Mouse (Mus musculus) heart, postnatal 10 days (tissue): ENCODE results near the gene Larp1b. TPM values are rescaled to one million over a fixed set of nuclear protein-coding genes. Genes with fewer than 3 reads are reported as not detected.
"Not testable (repeated sequence)": the region's sequence is repeated elsewhere in the genome, so short reads cannot be mapped to it uniquely, and the experiment has no call there.

Experiments used
- DNase-seq, 2 experiments: peaks; one replicate each; pipeline ENCODE4 v3.0.0; 2021
- intact Hi-C: fragments of 180-260 bp; cut with DNase I; formaldehyde crosslinking; loops from one replicate; pipeline ENCODE4 v1.15.1; 2025
- total RNA-seq, 2 experiments: library from RNA; stranded (reverse); gene quantifications; 2 replicates each; pipeline ENCODE4 v1.2.3; 2021

Gene Larp1b
- 10 to 100 TPM; 56.0 to 58.3 TPM for total RNA-seq

DNA sequence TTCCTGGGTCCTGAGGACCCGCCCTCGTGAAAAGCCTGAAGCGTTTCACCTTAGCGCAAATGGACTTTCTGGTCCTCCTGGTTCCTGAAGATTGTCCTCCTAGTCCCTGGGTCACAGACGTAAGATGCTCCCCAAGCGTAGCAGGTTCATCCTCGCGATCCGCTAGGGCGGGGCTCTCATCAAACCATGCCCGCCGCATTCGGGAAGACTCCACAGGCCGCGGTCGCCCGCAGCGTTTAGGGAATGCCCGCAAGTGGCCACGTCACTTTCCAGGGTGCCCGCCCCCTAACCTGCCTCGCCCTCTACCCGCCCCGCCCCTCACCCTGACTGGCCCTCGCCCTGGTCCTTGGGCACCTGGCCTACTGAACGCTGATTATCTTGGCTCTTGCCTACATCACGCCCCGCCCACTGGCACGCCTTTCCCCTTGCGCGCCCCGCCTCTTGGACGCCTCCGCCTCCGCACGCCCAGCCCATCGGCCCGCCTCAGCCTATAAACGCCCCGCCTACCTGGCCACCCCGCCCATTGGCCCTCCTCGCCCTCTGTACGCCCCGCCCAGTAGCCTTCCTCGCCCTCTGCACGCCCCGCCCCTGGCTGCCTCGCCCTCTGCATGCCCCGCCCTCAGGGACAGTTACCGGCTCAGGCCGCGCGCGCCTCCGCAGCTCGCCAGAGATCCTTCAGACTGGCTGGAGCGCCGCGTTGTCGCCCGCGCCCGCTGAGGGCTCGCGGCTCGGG, at the start of gene Larp1b:
Gene Larp1b, plus strand, starts transcription at position 659 of the 733 bp plus-strand sequence.
- peak; percentile 99 to 100 for DNase-seq
- intact Hi-C loops: no loop called here

- not testable (repeated sequence) for DNase-seq
- intact Hi-C loops: loop anchor here (2.0 kb wide), 1 partner anchor 52 kb away; no protein-coding TSS in a partner anchor
These were observed 47.2 kb upstream of the Larp1b start, which contains the start of gene 1700034I23Rik for GRCm38 (mm10) chr3:40902443-40902842. Gene 1700034I23Rik (minus strand): TSS chr3:40902543.

DNA sequence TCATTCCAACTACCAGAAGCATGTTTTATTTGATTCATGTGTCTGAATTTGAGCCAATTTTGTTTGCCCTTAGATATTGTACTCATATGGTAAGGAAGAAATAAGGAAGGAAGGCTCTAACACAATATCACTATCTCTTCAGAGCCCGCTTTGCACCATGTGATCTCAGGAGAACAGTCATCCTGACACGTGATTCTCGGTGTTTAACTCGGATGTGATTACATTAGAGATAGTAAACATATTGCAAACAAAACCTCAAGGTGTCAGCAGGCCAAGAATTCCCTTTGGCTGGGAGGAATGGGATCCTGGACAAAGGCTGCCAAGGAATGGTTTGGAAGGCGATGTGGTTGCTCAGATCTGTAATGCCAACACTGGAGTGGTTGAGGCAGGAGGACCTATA, 11.4 kb upstream of the Larp1b start:
- DNase-seq: no peak
- intact Hi-C loops: no loop called here

GRCm38 (mm10) chr3:40938592-40938991, 11.0 kb upstream of the Larp1b start:
- DNase-seq: no peak
- intact Hi-C loops: no loop called here

DNA sequence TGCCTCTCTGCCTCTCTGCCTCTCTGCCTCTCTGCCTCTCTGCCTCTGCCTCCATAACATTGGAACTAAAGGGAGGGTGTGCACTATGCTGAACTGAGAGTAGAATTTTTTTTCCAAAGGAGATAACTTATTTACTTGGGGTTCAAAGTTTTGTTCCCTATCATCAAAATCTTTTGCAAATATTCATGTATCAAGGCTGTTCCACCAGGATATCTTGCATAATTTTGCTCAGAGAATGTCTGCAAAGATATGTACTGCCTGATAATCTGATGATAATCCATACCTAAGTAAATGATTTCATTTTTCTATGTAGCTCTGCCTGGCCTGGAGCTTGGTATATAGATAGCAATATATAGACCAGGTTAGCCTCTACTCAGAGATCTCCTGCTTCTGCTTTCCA, 10.6 kb upstream of the Larp1b start:
- DNase-seq: no peak
- intact Hi-C loops: no loop called here

GRCm38 (mm10) chr3:40949903-40950600, 424 bp downstream of the Larp1b start:
- intact Hi-C loops: loop anchor here (5.0 to 10.0 kb wide), 2 partner anchors 132 to 645 kb away; partner anchors contain the start of gene Pgrmc2
- peak; percentile 58 to 59 for DNase-seq

DNA sequence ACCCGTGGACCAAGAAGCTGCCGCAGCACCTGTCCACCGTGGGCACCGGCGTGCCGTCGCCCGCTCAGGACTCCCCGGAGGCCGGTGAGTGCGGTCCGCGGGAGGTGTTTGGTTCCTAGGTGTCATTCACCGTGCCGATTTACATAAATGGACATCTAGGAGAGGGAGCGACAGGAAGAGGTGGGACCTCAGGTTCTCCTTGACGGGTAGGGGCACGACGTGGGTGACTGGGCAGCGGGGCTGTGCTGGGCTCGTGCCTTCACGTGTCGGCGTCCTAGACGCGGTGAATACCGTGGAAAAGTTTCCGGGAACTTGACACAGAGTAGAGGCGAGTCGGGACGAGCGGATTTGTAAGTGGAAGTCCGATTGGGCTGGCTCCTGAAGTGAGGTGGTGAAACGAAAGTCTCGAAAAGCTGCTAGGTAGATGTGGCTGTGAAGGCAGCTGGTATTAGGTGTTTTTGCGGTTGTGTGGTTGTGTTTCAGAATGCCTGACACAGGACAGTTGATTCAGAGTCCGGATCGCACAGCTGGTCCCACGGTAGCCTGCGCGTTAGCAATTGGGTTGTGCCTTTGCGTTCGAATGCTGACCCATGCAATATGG, 1.1 kb downstream of the Larp1b start:
- intact Hi-C loops: loop anchor here (5.0 to 10.0 kb wide), 2 partner anchors 132 to 644 kb away; partner anchors contain the start of gene Pgrmc2
- DNase-seq: peak; percentile 74 to 81

DNA sequence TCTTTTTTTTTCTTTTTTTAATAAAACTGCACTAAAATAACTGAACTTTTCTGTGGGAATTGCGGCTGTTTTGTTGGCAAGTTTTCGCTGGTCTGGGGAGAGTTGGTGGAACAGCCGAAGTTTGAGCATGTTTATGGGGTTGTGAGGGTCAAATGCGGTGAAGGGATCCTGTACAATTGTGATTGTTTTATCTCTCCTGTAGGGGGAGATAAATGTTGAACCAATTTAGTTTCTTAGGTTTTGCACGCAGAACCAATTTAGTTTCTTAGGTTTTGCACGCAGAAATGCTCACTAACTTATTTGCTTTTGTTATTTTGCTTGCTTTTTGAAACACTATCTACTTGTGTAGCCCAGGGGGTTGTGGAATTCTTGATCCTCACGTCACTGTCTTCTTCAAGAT, 1.7 kb downstream of the Larp1b start:
- intact Hi-C loops: loop anchor here (5.0 to 10.0 kb wide), 2 partner anchors 131 to 643 kb away; partner anchors contain the start of gene Pgrmc2
- DNase-seq: peak in 1 of 2 experiments; percentile 20

DNA sequence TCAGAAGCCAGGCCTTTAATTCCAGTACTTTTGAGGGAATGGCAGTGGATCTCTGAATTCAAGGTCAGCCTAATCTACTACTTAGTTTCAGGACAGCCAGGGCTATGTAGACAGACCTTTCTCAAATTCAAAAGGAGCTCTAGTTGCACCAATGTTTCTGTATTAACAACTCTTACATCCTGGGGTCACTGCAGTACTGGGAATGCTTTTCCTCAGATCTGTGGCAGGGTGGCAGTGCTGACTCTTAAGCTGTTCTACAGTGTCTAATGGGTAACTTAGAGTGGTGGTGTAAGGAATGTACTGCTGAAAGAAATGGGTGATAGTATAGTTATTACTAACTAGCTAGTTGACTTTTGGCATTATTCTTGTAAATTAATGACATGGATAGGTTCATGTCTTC, 3.0 kb downstream of the Larp1b start:
- DNase-seq: peak in 1 of 2 experiments; percentile 17
- intact Hi-C loops: loop anchor here (5.0 to 10.0 kb wide), 2 partner anchors 130 to 642 kb away; partner anchors contain the start of gene Pgrmc2

- DNase-seq: no peak
- intact Hi-C loops: loop anchor here (5.0 to 10.0 kb wide), 2 partner anchors 128 to 640 kb away; partner anchors contain the start of gene Pgrmc2
These were observed 5.2 kb downstream of the Larp1b start for GRCm38 (mm10) chr3:40954792-40955191.

GRCm38 (mm10) chr3:40958831-40959230, 9.2 kb downstream of the Larp1b start:
- intact Hi-C loops: loop anchor here (10.0 kb wide), 1 partner anchor 636 kb away; no protein-coding TSS in a partner anchor

DNA sequence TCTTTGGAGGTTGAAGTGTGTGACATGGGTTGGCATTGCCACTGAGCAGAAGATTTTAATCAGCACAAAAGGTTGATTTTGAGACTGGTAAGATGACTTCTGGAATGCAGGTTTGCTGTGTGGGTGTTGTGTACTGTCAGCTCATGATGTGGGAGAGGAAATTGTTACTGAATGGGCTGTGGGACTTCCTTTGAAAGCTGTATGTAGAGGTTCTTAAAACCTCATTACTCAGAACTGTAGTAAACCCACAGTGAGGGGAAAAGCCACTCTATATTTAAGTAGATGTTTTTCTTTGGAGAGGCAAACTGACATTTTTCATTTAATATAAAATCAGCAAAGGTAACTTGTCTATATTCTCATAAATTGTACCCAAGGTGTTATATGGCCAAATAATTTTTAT, 31.1 kb downstream of the Larp1b start:
- DNase-seq: no peak
- intact Hi-C loops: no loop called here

More at GRCm38 (mm10) chr3:40958831-40959230, 9.2 kb downstream of the Larp1b start:
- no peak for DNase-seq

- intact Hi-C loops: no loop called here
These were observed 37.9 kb downstream of the Larp1b start for GRCm38 (mm10) chr3:40987539-40987938.

DNA sequence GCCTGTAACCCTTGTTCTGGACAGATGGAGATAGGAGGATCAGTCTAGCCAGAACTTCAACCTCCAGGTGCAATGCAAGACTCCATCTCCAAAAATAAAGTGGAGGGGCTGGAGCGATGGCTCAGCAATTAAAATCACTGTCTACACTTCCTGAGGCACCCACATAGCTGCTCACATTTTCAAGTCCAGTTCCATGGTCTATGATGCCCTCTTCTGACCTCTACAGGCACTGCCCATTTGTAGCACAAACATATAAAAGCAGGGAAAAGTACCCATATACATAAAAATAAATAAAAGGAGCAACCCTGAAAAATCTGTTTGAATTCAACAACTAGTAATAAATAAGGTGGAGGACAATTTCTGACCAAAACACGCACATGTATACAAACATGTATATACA, 39.1 kb downstream of the Larp1b start:
- intact Hi-C loops: no loop called here

More at GRCm38 (mm10) chr3:40987539-40987938, 37.9 kb downstream of the Larp1b start:
- no peak for DNase-seq

GRCm38 (mm10) chr3:40991541-40991940, 41.9 kb downstream of the Larp1b start:
- intact Hi-C loops: no loop called here

More for the DNA sequence above, 39.1 kb downstream of the Larp1b start:
- DNase-seq: peak in 1 of 2 experiments; percentile 4

DNA sequence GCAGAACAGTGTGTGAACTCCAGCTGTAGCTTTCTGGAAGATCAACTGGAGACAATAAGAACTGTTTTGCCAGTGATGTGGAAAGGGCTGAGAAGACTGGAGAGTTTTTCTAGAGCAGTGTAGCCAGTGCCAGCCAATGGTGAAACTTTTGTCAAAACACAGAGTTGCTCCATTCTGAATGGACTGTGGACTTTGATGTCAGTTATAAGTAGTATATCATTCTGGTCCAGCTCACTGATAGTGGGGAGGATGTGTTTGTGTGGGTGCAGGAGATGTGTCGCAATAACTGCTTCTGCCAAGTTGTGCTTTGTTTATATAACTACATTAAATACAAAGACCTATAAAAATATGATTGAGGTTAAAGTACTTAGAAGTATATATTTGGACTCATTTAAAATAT, 45.5 kb downstream of the Larp1b start:
- no peak for DNase-seq
- intact Hi-C loops: no loop called here

More at GRCm38 (mm10) chr3:40991541-40991940, 41.9 kb downstream of the Larp1b start:
- DNase-seq: no peak

- intact Hi-C loops: no loop called here
- DNase-seq: no peak
These were observed 59.7 kb downstream of the Larp1b start for GRCm38 (mm10) chr3:41009315-41009714.

- no peak for DNase-seq
- intact Hi-C loops: no loop called here
These were observed 60.4 kb downstream of the Larp1b start for GRCm38 (mm10) chr3:41009990-41010389.

- intact Hi-C loops: no loop called here
- DNase-seq: no peak
These were observed 61.1 kb downstream of the Larp1b start for GRCm38 (mm10) chr3:41010701-41011100.

DNA sequence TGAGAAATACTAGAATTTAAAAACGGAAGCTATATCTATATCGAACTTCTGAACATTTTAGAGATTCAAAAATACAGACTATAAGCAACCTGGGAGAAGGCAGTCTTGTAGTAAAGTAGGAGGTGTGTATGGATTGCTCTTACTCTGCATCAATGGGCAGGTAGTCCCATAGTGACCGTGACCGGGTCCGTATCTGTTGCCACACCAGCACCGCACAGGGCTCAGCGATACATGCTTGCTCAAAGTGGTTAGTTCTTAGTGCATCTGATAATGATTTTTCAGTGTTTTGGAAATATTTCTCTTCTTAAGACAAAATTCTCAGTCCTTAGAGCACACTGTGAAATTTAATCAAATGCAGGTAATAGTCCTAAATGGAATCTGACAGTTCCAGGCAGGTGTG, 62.8 kb downstream of the Larp1b start:
- intact Hi-C loops: no loop called here
- DNase-seq: no peak

DNA sequence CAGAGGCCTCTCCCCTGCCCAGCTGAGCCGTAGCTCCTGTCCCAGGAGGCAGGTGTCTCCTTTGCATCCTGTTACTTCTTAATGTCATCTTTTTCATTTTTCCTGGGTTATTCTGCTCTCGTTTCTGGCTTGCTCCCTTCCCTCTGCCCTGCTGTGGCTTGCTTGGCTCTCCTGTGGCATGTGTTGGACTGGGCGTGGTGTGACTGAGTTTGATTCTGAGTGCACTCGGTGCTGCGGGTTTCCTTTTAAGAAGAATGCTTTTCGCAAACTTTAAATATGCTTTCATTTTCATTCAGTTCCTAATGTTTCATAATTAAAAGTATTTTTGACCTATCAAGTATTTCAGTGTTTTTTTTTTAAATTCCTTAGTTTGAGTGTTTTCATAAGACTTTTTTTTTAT, 65.3 kb downstream of the Larp1b start:
- DNase-seq: no peak
- intact Hi-C loops: no loop called here
